Mouse (Mus musculus) ES-E14 (cell line): ENCODE results near the gene Dpy19l3. TPM values are rescaled to one million over a fixed set of nuclear protein-coding genes. Genes with fewer than 3 reads are reported as not detected.

Experiments used
- DNase-seq: peaks from one replicate; pipeline ENCODE4 v3.0.0-alpha.2; 2013; ENCODE audit warnings: low read depth, low spot score
- H3K27ac ChIP-seq: 2 replicates; pipeline ENCODE4 v1.5.1; 2012; ENCODE audit warnings: low read depth, mild to moderate bottlenecking, low read length, moderate library complexity, mixed read lengths; ENCODE audit not compliant: poor library complexity, insufficient read depth, severe bottlenecking
- H3K36me3 ChIP-seq: 2 replicates; pipeline ENCODE4 v1.6.1; 2012; ENCODE audit warnings: mild to moderate bottlenecking, low read length, moderate library complexity, mixed read lengths; ENCODE audit not compliant: control insufficient read depth, poor library complexity, insufficient read depth, severe bottlenecking
- H3K4me1 ChIP-seq, 2 experiments: fragments of 150-350 bp in 1 of 2; sonication (generic) in 1 of 2; 2 replicates each; pipeline ENCODE4 v1.6.1; 2012; ENCODE audit warnings: low read length in 2 of 2, mild to moderate bottlenecking in 1 of 2, mixed read lengths in 1 of 2; ENCODE audit not compliant: control insufficient read depth in 2 of 2, insufficient read depth in 2 of 2, poor library complexity in 1 of 2
- H3K4me3 ChIP-seq, 2 experiments: fragments of 150-350 bp in 1 of 2; sonication (generic) in 1 of 2; 2 replicates each; pipeline ENCODE4 v1.5.1; 2012; ENCODE audit warnings: low read length in 2 of 2, low read depth in 1 of 2, mild to moderate bottlenecking in 1 of 2, mixed read lengths in 1 of 2; ENCODE audit not compliant: insufficient read depth in 1 of 2, poor library complexity in 1 of 2, severe bottlenecking in 1 of 2
- H3K9ac ChIP-seq: 2 replicates; pipeline ENCODE4 v1.6.1; 2012; ENCODE audit warnings: low read depth, mild to moderate bottlenecking, low read length, mixed read lengths; ENCODE audit not compliant: poor library complexity, insufficient read depth, severe bottlenecking
- H3K9me3 ChIP-seq: fragments of 150-350 bp; sonication (generic); 2 replicates; pipeline ENCODE4 v1.6.1; 2012; ENCODE audit warnings: low read depth, mild to moderate bottlenecking, low read length; ENCODE audit not compliant: control insufficient read depth, insufficient read depth
- CHD2 ChIP-seq: IDR thresholded peaks from 2 replicates; pipeline ENCODE4 v1.6.1; 2014; ENCODE audit warnings: mild to moderate bottlenecking, low read depth, low read length, inconsistent platforms
- HCFC1 ChIP-seq: IDR thresholded peaks from 2 replicates; pipeline ENCODE4 v1.6.1; 2012; ENCODE audit warnings: low read length, inconsistent platforms, borderline replicate concordance; ENCODE audit not compliant: insufficient read depth
- MAFK ChIP-seq: IDR thresholded peaks from 2 replicates; pipeline ENCODE4 v1.6.1; 2014; ENCODE audit warnings: mild to moderate bottlenecking, low read depth, low read length, inconsistent platforms; ENCODE audit not compliant: insufficient read depth
- ZC3H11A ChIP-seq: IDR thresholded peaks from 2 replicates; pipeline ENCODE4 v1.6.1; 2012; ENCODE audit warnings: low read depth, mild to moderate bottlenecking, inconsistent platforms, low read length, borderline replicate concordance
- ZNF384 ChIP-seq: IDR thresholded peaks from 2 replicates; pipeline ENCODE4 v1.6.1; 2012; ENCODE audit warnings: low read depth, low read length, inconsistent platforms
- in situ Hi-C, 2 experiments: fragments of 600-800 bp; cut with MboI; formaldehyde crosslinking; loops; one replicate each; pipeline ENCODE4 v1.15.1; 2025; ENCODE audit warnings: low sequenced_read_pairs in 2 of 2, inconsistent platforms in 1 of 2; ENCODE audit not compliant: unreplicated experiment in 2 of 2
- total RNA-seq: library from RNA; depleted of rRNA; stranded (reverse); fragments of 300-350 nt; gene quantifications from 2 replicates; pipeline ENCODE4 v1.2.3, GENCODE M21; 2012

The Dpy19l3 gene
- total RNA-seq, 1 experiment = 39.5 TPM

DNA sequence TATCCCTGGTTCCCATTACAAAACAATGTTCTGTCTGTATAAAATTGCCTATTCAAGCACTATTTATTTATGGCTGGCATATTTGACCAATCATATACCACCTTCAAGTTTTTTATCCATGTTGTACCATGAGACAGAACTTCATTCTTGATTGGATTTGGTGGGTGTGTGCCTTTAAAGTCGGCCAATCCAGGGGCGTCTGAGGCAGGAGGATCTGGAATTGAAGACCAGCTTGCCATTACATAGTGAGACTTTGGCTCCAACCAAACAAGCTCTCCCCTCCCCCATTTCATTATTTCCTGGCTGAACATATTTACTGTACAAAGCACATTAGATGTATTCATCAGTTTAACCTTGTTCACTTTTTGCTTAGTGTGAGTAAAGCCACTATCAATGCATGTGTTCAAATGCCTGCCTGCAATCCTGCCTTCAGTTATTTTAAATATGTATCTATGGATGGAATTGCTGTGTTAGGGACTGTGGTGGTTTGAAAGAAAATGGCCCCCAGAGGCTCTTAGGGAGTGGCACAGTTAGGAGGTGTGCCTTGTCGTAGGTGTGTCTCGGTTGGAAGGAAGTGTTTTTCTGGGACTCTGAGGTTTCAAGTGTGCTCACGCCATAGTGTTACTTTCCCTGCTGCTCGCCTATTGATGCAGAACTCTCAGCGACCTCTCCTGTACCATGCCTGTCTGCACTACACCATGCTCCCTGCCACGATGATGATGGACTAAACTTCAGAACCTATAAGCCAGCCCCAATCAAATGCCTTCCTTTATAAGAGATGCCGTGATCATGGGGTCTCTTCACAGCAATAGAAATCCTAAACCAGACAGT, 105.8 kb downstream of the Dpy19l3 start:
- H3K27ac ChIP-seq = no peak overlapping the region
- no peak overlapping the region for H3K9ac ChIP-seq
- peaks cover 7% of the 10 kb centered on the region for H3K36me3 ChIP-seq
- TF ChIP-seq ZC3H11A (no peak), HCFC1 (no peak), ZNF384 (no peak), CHD2 (no peak), MAFK (no peak)
- peaks cover 0 to 2% of the 10 kb centered on the region in 2 experiments; a peak in 1 of 4 replicates for H3K4me1 ChIP-seq
- H3K4me3 ChIP-seq = peak overlapping the region in 1 of 2 experiments; percentile 29; a peak in 3 of 4 replicates
- in situ Hi-C loops = no loop called here
- no peak for DNase-seq
- H3K9me3 ChIP-seq = no peaks in the 10 kb centered on the region

DNA sequence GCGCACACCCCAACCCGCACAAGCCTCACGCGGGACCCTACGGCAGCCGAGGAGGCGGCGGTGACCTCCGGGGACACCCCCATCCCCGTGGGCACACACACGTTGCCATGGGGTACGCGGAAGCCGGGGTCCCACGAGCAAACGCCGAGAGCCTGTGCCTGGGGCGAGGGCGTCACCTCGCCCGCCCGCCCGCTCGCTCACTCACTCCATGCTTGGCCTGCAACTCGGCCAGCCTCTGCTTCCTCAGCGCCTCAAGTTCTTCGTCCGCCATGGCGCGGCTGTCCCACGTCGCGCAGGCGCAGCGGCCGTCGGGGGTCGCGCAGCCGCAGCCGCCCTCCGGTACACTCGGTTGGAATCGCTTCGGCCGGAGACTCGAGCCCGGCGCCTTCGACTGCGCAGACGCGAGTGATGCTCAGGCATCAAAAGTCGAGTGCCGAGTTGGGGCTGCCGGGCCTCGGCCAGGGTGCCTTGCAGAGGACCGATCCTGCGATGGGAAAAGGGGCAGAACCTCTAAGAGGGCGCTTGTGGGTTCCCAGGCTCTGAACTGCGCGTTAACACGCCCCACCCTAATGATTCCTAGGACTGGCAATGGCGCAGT, 107.1 kb downstream of the Dpy19l3 start, which contains the start of gene Pdcd5:
Gene Pdcd5, minus strand, starts transcription at position 421 of the 598 bp plus-strand sequence.
- H3K27ac ChIP-seq = peak within 1 kb of the TSS; percentile 75
- H3K9me3 ChIP-seq = no peaks in the 10 kb centered on the region
- peak within 1 kb of the TSS; percentile 93 for H3K9ac ChIP-seq
- peak within 1 kb of the TSS; percentile 80 to 96 for H3K4me3 ChIP-seq
- no peak for TF ChIP-seq MAFK
- peak; percentile 88 for TF ChIP-seq HCFC1
- in situ Hi-C loops = no loop called here
- H3K4me1 ChIP-seq = peaks cover 0 to 2% of the 10 kb centered on the region in 2 experiments; a peak in 1 of 4 replicates
- peaks cover 12% of the 10 kb centered on the region for H3K36me3 ChIP-seq
- DNase-seq = peak; percentile 94

DNA sequence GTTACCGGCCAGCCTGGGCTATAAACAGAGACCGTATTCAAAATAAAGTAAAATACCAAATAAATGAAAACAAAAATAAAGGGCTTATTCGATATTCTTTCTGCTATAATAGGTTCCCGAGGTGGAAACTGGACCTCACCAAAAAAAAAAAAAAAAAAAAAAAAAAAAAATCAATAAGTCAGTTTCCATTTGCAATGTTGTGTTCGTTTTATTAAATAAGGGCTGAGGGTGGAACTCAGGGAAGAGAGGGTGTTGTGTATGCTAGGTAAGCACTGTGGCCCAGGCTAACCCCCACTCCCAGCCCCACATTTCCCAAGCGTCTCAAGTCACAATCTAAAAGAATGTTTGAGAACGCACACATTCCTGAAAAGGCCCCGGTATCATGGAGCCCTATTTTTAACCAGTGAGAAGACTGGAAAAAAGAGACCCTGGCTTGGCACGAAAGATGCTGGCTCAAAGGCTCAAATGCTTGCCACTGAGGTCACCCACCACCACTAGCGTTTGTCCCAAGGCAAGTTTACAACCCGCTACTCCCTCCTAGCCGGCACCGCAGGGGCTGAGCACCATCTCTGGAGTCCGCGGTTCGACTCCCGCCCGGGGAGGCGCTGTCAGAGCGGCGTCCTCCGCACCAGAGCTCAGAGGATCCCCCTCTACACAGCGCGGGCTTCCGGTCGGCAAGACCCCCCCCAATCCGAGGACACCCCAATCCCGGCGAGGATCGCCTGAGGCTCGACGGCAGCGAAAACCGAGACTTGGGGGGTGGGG, 107.8 kb downstream of the Dpy19l3 start:
- DNase-seq = no peak
- in situ Hi-C loops = no loop called here
- Histone ChIP-seq H3K4me3 (peak overlapping the region; percentile 80 to 96), H3K9me3 (no peaks in the 10 kb centered on the region), H3K27ac (peak overlapping the region; percentile 75), H3K36me3 (peaks cover 14% of the 10 kb centered on the region), H3K9ac (peak overlapping the region; percentile 93), H3K4me1 (peaks cover 0 to 2% of the 10 kb centered on the region in 2 experiments; a peak in 1 of 4 replicates)
- TF ChIP-seq HCFC1 = no peak
- TF ChIP-seq ZNF384 = peak; percentile 88

DNA sequence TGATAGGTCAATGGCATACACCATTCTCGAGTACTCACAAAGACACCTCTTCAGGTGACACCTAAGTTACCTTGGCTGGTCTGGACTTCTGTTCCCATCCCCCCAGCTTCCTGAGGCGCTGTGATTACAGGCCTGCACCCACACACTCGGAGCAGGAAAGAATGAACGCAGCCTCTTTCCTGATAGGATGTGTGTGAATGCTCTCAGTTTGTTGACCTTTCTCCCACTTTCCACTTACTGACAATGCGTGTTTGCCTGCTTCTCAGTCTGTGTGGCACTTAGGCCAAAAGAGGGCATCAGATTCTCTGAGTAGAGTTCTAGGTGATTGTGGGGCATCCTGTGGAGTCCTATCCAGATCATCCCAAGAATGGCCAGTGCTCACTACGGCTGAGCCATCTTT, 114.2 kb downstream of the Dpy19l3 start:
- Histone ChIP-seq H3K9me3 (no peaks in the 10 kb centered on the region), H3K27ac (no peak overlapping the region), H3K36me3 (peaks cover 46% of the 10 kb centered on the region), H3K4me3 (no peak overlapping the region), H3K9ac (no peak overlapping the region), H3K4me1 (no peaks in the 10 kb centered on the region)
- DNase-seq = no peak
- TF ChIP-seq CHD2 (no peak), ZC3H11A (no peak), ZNF384 (no peak), MAFK (no peak), HCFC1 (no peak)
- in situ Hi-C loops = no loop called here
